Mouse (Mus musculus) cerebellum, adult 2 months (tissue): ENCODE measurements around the gene Ccdc162.

ENCODE experiments used
- CTCF ChIP-seq: fragments of 200-500 bp; IDR thresholded peaks from 2 replicates; pipeline ENCODE4 v1.5.1; 2011; ENCODE audit warnings: low read depth, mild to moderate bottlenecking, control low read depth, low read length, moderate library complexity, borderline replicate concordance; ENCODE audit not compliant: insufficient read depth
- POLR2A ChIP-seq: fragments of 200-500 bp; IDR thresholded peaks from 2 replicates; pipeline ENCODE4 v1.6.1; 2011; ENCODE audit warnings: low read length, control low read depth, borderline replicate concordance; ENCODE audit not compliant: insufficient read depth

- TF ChIP-seq CTCF (no peak), POLR2A (no peak)
Measured at GRCm38 (mm10) chr10:41719587-41719986, 3.2 kb upstream of the Ccdc162 start.
